Mouse (Mus musculus) C2C12 (cell line): ENCODE data around the gene Scrn3.

ENCODE experiments used
- CEBPB ChIP-seq: IDR thresholded peaks from one replicate; pipeline ENCODE4 v1.6.1; 2011; ENCODE audit warnings: low read depth, mild to moderate bottlenecking, control low read depth, moderate library complexity
- CTCF ChIP-seq: IDR thresholded peaks from one replicate; pipeline ENCODE4 v1.5.1; 2011; ENCODE audit not compliant: control insufficient read depth, insufficient read depth, insufficient read length
- FOSL1 ChIP-seq: IDR thresholded peaks from one replicate; pipeline ENCODE4 v1.8.0; 2011; ENCODE audit warnings: mild to moderate bottlenecking, low read length; ENCODE audit not compliant: poor library complexity, insufficient read depth, severe bottlenecking
- MAX ChIP-seq: IDR thresholded peaks from one replicate; pipeline ENCODE4 v1.6.1; 2011; ENCODE audit warnings: mild to moderate bottlenecking, control low read depth
- MYOD1 ChIP-seq: IDR thresholded peaks from one replicate; pipeline ENCODE4 v1.6.1; 2011; ENCODE audit warnings: low read depth; ENCODE audit not compliant: control insufficient read depth, insufficient read length
- MYOG ChIP-seq: IDR thresholded peaks from one replicate; pipeline ENCODE4 v1.6.1; 2011; ENCODE audit not compliant: control insufficient read depth, insufficient read length; ENCODE audit errors: extremely low read depth
- USF1 ChIP-seq: IDR thresholded peaks from one replicate; pipeline ENCODE4 v1.6.1; 2011; ENCODE audit warnings: low read depth, mild to moderate bottlenecking, control low read depth, moderate library complexity

DNA sequence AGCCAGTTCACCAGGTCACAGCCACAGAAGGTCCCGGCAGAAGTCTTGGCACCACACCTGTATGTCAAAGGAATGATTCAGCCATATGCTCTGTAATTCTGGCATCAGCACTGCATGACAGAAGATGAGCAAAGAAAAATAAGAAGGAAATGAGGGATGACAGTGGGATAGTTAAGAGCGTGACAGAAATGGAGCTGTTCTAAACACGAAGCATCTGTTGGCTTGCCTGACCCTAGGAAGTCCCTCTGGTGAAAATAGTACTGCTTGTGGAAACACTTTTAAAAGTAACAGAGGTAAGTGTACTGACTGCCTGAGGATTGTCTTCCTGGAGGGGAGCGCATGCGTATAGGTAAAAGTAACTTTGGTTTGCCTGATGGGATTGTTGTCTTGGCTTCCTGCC is 31.3 kb downstream of the Scrn3 start:
- no peak for TF ChIP-seq CTCF
- TF ChIP-seq MYOD1 = no peak
- TF ChIP-seq USF1 = no peak
- TF ChIP-seq CEBPB = no peak
- no peak for TF ChIP-seq MYOG
- no peak for TF ChIP-seq MAX
- TF ChIP-seq FOSL1 = no peak
